Mouse (Mus musculus) forebrain, embryonic 10.5 days (tissue): ENCODE measurements at regions not wholly inside any gene's neighbourhood (a gene's known extent, or its start where the extent isn't known, plus 50 kb on each side); places are given as distances from the start of the nearest gene placed in this dataset.

Source experiments
- DNase-seq: peaks from one replicate; pipeline ENCODE4 v3.0.0-alpha.2; 2017; ENCODE audit warnings: low spot score; ENCODE audit errors: extremely low spot score
- H3K27ac ChIP-seq: fragments of 300-500 bp; sonication (generic); 2 replicates; pipeline ENCODE4 v1.5.1; 2016; ENCODE audit warnings: mild to moderate bottlenecking
- H3K27me3 ChIP-seq: fragments of 300-500 bp; sonication (generic); 2 replicates; pipeline ENCODE4 v1.6.1; 2016; ENCODE audit warnings: mild to moderate bottlenecking; ENCODE audit not compliant: poor library complexity, severe bottlenecking
- H3K36me3 ChIP-seq: fragments of 300-500 bp; sonication (generic); replicated peaks from 2 replicates; pipeline ENCODE4 v1.6.1; 2016; ENCODE audit warnings: mild to moderate bottlenecking, moderate library complexity
- H3K4me1 ChIP-seq: fragments of 300-500 bp; sonication (generic); 2 replicates; pipeline ENCODE4 v1.6.1; 2016
- H3K4me3 ChIP-seq: fragments of 300-500 bp; sonication (generic); 2 replicates; pipeline ENCODE4 v1.5.1; 2016; ENCODE audit warnings: mild to moderate bottlenecking, moderate library complexity
- H3K9me3 ChIP-seq: fragments of 300-500 bp; sonication (generic); 2 replicates; pipeline ENCODE4 v1.6.1; 2016; ENCODE audit warnings: mild to moderate bottlenecking, moderate library complexity
- WGBS: fragments of 180-500 bp; shearing (Covaris S2); methylation state at CpG from one replicate; pipeline ENCODE4 v1.1.7; 2016; 5-methylcytosine and 5-hydroxymethylcytosine counted together

DNA sequence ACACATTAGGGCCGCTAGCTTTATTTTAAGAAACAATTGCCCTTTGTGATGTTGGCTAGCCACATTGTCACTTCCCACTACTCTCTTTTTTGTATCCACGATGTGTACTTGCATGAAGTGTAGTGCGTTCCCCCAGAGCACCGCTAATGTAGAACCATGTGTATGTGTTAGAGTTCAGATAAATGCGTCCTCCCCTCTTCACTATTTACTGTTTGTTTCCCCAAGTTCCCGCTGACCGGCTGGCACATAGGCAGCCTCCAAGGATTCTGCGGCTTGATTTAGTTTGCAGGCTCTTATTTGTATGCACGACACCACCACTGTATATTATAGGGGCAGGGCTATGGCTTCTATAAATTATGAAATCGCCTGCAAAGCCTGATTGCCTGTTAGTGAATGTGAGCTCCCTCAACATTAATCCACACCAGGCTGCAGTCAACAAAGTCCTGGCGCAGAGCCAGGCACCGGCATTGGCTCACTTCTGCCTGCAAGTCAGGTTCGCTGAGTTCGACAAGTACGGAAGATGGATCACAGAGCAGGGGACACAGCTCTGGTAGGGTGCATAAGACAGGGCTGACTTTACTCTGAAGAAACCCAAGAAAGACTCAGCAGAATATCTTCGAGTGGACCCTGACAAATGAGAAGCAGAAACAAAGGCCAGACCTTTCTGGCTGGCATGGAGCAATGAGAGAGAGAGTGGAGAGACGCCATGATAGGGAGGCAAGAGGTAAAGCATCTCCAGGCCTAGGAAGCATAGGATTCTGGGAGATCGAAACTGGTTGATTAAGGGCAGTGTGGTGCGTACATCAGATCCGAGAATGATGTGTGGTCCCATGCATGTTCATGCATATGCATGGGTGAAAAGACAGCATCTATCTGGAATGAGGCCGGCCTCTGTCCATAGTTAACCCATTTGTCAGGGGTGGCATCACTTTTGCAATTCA is 85.8 kb upstream of the Pard3b start:
- Histone ChIP-seq H3K27me3 (no peaks in the 10 kb centered on the region), H3K36me3 (no peaks in the 10 kb centered on the region), H3K4me3 (no peak overlapping the region), H3K9me3 (no peaks in the 10 kb centered on the region), H3K4me1 (no peaks in the 10 kb centered on the region), H3K27ac (no peak overlapping the region)
- 94% methylated on average over 21 of the region's 21 CpGs for WGBS
- DNase-seq, result no peak

DNA sequence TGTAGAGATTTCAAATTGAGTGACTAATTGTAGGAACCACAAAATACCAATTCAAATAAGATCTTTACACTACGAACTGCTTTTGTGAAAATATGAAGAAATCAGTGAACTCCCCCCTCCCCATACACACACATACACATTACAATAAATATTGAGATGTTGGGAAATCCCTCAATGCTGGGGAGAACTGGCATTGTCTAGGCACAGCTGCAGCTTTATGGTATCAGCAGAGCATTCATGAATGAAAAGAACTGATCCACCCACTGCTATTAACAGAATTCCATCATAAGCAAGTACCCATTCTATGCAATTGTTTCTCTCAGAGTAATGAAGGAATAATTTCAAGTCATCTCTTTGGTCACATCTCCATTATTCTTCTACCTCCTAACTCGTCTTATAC is 79.1 kb upstream of the Pard3b start:
- no peak for DNase-seq

DNA sequence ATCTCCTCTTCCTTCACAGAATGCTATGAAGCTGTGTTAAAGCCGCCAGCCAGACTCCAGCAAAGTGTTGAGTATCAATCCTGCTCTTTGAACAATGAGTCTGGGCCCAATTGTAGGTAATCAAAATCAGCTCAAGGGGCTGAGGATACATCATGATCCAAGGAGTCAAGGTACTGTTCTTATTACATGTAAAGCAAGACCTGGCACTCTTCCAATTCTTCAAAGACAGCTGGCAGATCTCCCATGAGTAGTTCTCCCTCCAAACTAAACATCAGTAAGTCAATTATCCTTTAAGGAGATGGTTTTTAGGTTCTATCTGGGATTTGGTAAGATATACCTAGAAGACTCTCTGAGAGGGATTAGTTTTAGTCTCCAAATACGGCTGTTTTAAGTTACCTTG is 76.5 kb upstream of the Pard3b start:
- Histone ChIP-seq H3K4me1 (no peaks in the 10 kb centered on the region), H3K4me3 (no peak overlapping the region), H3K9me3 (no peaks in the 10 kb centered on the region), H3K27ac (no peak overlapping the region), H3K36me3 (no peaks in the 10 kb centered on the region), H3K27me3 (no peaks in the 10 kb centered on the region)
- DNase-seq, result no peak
- 84% methylated on average over 2 of the region's 2 CpGs for WGBS

More for the DNA sequence above, 79.1 kb upstream of the Pard3b start:
- H3K9me3 ChIP-seq, result no peaks in the 10 kb centered on the region
- no peaks in the 10 kb centered on the region for H3K4me1 ChIP-seq
- no peak overlapping the region for H3K4me3 ChIP-seq
- H3K27ac ChIP-seq, result no peak overlapping the region
- H3K27me3 ChIP-seq, result no peaks in the 10 kb centered on the region
- WGBS, result 77% methylated on average over 2 of the region's 2 CpGs
- no peaks in the 10 kb centered on the region for H3K36me3 ChIP-seq

GRCm38 (mm10) chr1:61565471-61565870 is 73.2 kb upstream of the Pard3b start:
- Histone ChIP-seq H3K27me3 (no peaks in the 10 kb centered on the region), H3K4me3 (no peak overlapping the region), H3K4me1 (no peaks in the 10 kb centered on the region), H3K27ac (no peak overlapping the region), H3K9me3 (no peaks in the 10 kb centered on the region), H3K36me3 (no peaks in the 10 kb centered on the region)
- WGBS, result 92% methylated on average over 4 of the region's 4 CpGs
- DNase-seq, result no peak

GRCm38 (mm10) chr1:61574276-61574675 is 64.3 kb upstream of the Pard3b start:
- no peaks in the 10 kb centered on the region for H3K36me3 ChIP-seq
- no peak overlapping the region for H3K27ac ChIP-seq
- H3K27me3 ChIP-seq, result no peaks in the 10 kb centered on the region
- H3K4me3 ChIP-seq, result no peak overlapping the region
- DNase-seq, result no peak
- no peaks in the 10 kb centered on the region for H3K4me1 ChIP-seq
- H3K9me3 ChIP-seq, result no peaks in the 10 kb centered on the region
- WGBS, result 87% methylated on average over 2 of the region's 2 CpGs

DNA sequence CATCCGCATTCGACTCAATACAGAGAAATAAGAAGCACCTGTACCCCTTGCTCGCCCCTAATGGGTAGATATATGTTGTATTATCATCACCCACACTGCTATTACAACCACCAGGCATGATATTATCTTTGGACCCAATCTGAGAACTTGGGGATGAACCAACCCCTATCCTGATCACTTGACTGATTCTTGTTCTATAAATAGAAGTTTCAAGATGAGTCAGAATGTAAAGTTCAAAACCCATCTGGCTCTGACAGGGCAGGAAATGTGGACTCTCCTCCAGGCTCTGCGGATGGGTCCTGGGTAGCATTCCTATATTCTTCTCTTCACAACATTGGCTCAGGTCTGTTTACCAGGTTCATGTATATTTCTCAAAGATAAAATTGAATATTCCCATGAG is 61.9 kb upstream of the Pard3b start:
- H3K4me1 ChIP-seq, result no peaks in the 10 kb centered on the region
- WGBS, result 92% methylated on average over 4 of the region's 4 CpGs
- no peaks in the 10 kb centered on the region for H3K27me3 ChIP-seq
- no peak overlapping the region for H3K27ac ChIP-seq
- no peak overlapping the region for H3K4me3 ChIP-seq
- no peaks in the 10 kb centered on the region for H3K9me3 ChIP-seq
- DNase-seq, result no peak
- no peaks in the 10 kb centered on the region for H3K36me3 ChIP-seq

DNA sequence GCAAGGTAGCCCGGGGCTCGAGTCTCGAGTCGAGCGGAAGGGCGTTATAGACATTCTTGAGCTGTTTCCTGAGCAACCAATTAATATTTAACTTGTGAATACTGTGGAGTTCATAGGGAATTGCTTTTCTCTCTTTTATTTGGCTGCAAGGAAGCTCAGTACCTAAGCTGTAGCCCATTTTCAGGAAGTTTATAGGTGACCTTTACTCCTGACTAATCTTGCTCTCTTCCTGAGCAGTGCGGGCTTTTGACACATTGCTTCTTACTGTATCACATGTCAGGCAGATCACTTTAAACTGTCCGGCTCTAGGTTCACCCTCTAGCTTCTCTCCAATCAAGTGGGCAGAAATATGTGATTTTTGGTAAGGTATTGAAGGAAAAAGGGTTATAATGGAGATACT is 51.4 kb upstream of the Pard3b start:
- WGBS, result 91% methylated on average over 8 of the region's 8 CpGs
- H3K9me3 ChIP-seq, result no peaks in the 10 kb centered on the region
- no peaks in the 10 kb centered on the region for H3K27me3 ChIP-seq
- DNase-seq, result no peak
- no peak overlapping the region for H3K27ac ChIP-seq
- no peak overlapping the region for H3K4me3 ChIP-seq
- no peaks in the 10 kb centered on the region for H3K4me1 ChIP-seq
- no peaks in the 10 kb centered on the region for H3K36me3 ChIP-seq
